Mouse (Mus musculus): ENCODE measurements around the gene 1700025G04Rik. TPM values are rescaled to one million over a fixed set of nuclear protein-coding genes. Genes with fewer than 3 reads are reported as not detected.

1700025G04Rik gene
- polyA plus RNA-seq, 1 experiment = 3.5 TPM

DNA sequence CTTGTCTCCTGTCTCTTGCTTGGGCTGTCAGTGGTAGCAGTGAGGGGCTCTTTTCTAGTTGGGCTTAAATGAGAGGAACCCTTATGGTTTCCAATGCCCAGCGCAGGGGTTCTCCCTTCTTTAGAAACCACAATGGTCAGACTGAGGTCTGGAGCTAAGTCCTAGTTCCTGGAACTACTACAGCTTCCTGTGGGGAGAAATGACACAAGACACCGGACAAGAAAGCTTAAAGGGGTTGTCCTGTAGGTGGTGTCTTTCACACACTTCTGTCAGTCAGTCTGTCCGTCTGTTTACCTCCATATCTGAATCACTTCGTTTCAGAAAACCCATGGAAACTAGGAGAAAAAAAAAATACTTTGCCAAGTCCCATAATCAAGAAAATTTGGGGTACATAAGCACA, 163.8 kb downstream of the 1700025G04Rik start:
- 38% methylated on average over 4 of the region's 4 CpGs for WGBS
- Histone ChIP-seq H3K4me3 (replicated peaks; ENCODE audit: extremely low read depth, low read depth, low read length) (no peak overlapping the region), H3K4me1 (ENCODE audit: control insufficient read depth, insufficient read depth, low read length) (peaks cover 3% of the 10 kb centered on the region)
- DNase-seq = no peak
- TF ChIP-seq CTCF (IDR thresholded peaks at IDR 0.05; ENCODE audit: insufficient read depth, low read length) = no peak
- no peak for TF ChIP-seq POLR2A (IDR thresholded peaks at IDR 0.05; ENCODE audit: borderline replicate concordance, extremely low read depth, low read depth, low read length)

DNA sequence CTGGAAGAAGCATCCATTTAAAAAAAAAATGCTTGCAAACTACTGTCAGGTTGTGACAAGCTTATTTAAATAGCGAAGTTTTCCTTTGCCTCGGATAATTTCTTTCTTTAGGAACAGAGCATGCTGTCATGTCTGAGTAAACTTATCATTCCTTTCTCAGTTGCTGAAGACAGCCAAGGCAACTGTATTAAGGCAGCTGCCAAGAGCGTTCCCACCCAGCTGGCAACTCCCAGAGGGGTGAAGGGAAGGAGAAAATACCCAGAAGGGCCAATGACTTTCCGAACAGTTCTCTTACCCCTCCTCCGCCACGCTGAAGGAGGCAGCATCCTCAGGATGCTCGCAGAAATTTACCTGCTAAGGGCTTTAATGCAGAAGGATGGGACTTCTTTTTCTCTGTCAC, 164.2 kb downstream of the 1700025G04Rik start:
- WGBS = 58% methylated on average over 7 of the region's 7 CpGs
- Histone ChIP-seq H3K4me1 (ENCODE audit: control insufficient read depth, insufficient read depth, low read length) (peaks cover 3% of the 10 kb centered on the region), H3K4me3 (replicated peaks; ENCODE audit: extremely low read depth, low read depth, low read length) (no peak overlapping the region)
- TF ChIP-seq POLR2A (IDR thresholded peaks at IDR 0.05; ENCODE audit: borderline replicate concordance, extremely low read depth, low read depth, low read length) = no peak
- no peak for TF ChIP-seq CTCF (IDR thresholded peaks at IDR 0.05; ENCODE audit: insufficient read depth, low read length)
- DNase-seq = no peak

DNA sequence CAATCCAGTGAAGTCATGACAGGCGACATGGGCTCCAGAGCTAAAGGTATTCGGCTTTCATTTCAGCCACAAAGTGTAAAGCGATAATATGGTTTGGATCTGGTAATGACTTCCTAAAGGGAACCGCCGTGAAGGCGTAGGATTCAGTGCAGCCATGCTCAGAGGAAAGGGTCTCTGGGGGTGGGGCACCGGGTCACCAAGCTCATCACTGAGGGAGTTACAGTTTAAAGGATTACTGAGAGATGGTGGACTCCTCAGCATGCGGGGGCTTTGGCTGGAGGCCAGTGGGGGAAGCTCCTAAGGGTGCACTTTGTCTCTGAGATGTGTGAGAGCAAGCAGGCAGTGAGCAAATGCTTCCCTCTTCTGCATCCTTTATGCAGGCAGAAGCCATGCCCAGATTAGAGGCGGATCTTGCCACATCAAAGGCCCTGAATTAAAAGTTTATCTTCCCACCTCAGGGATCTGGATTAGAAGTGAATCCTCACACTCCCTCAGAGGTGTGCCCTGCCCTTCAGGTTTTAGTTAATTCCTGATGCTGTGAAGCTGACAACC, 171.0 kb downstream of the 1700025G04Rik start:
- TF ChIP-seq POLR2A (IDR thresholded peaks at IDR 0.05; ENCODE audit: borderline replicate concordance, extremely low read depth, low read depth, low read length) (no peak), CTCF (IDR thresholded peaks at IDR 0.05; ENCODE audit: insufficient read depth, low read length) (no peak)
- WGBS = 87% methylated on average over 9 of the region's 9 CpGs
- DNase-seq = no peak
- Histone ChIP-seq H3K4me1 (ENCODE audit: control insufficient read depth, insufficient read depth, low read length) (no peaks in the 10 kb centered on the region), H3K4me3 (replicated peaks; ENCODE audit: extremely low read depth, low read depth, low read length) (no peak overlapping the region)

DNA sequence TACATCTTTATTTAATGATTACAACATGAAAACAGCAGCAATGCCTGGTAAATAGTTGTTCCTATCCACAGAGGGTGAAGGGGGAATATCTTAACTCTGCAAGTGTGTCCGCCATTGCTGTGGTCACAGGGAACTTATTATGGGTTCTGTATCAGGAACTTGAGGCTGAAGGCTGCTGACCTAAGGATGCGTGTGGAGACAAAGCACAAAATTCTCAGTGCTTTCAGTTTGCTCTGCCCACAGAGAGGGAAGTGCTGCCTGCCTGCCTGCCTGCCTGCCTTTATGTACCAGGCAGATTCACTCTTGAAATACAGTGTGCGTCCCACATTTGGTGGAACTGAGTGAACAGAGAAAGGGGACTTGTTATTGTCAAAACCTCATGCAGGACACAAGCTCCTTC, 172.2 kb downstream of the 1700025G04Rik start:
- 88% methylated on average over 3 of the region's 3 CpGs for WGBS
- no peak for DNase-seq
- Histone ChIP-seq H3K4me1 (ENCODE audit: control insufficient read depth, insufficient read depth, low read length) (no peaks in the 10 kb centered on the region), H3K4me3 (replicated peaks; ENCODE audit: extremely low read depth, low read depth, low read length) (no peak overlapping the region)
- TF ChIP-seq POLR2A (IDR thresholded peaks at IDR 0.05; ENCODE audit: borderline replicate concordance, extremely low read depth, low read depth, low read length) (no peak), CTCF (IDR thresholded peaks at IDR 0.05; ENCODE audit: insufficient read depth, low read length) (no peak)

DNA sequence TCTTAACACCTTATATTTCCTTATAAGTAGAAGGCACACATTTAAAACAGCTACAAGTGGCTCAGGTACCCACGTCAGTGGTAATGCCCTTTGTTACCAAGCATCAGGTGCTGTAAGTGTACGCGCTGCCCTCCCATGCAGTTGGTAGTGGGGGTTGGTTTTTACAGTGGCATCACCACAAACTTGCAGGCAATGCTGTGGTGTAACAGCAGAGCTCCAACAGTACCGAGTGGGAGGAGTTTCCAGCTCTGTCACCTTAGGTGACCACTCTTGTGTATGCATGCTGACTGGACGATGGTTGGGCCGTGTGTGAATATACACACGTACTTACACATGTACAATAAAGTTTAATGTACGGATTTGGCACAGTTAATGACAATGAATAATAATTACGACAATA, 175.4 kb downstream of the 1700025G04Rik start:
- no peak for DNase-seq
- WGBS = 89% methylated on average over 9 of the region's 9 CpGs
- Histone ChIP-seq H3K4me3 (replicated peaks; ENCODE audit: extremely low read depth, low read depth, low read length) (no peak overlapping the region), H3K4me1 (ENCODE audit: control insufficient read depth, insufficient read depth, low read length) (no peaks in the 10 kb centered on the region)
- TF ChIP-seq CTCF (IDR thresholded peaks at IDR 0.05; ENCODE audit: insufficient read depth, low read length) (no peak), POLR2A (IDR thresholded peaks at IDR 0.05; ENCODE audit: borderline replicate concordance, extremely low read depth, low read depth, low read length) (no peak)

DNA sequence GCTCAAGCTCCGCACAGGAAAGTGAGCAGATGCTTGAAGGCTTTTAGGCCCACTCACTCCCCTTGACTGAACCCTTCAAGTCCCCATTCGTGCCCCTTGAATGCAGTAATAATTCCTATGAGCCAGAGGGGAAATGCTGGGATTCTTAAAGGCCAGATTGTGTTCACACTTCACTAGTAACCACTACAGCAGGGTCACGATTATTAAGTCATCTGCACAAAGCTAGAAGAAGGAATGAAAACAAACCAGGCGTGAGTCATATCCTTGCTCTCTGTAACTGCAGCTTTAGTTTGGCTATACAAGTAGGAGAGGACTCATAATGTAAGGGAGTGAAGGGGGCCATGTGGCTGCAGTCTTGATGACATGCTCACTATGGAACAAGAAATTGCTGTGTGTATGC, 182.9 kb downstream of the 1700025G04Rik start:
- 64% methylated on average over 4 of the region's 4 CpGs for WGBS
- Histone ChIP-seq H3K4me1 (ENCODE audit: control insufficient read depth, insufficient read depth, low read length) (no peaks in the 10 kb centered on the region), H3K4me3 (replicated peaks; ENCODE audit: extremely low read depth, low read depth, low read length) (no peak overlapping the region)
- TF ChIP-seq POLR2A (IDR thresholded peaks at IDR 0.05; ENCODE audit: borderline replicate concordance, extremely low read depth, low read depth, low read length) = no peak
- TF ChIP-seq CTCF (IDR thresholded peaks at IDR 0.05; ENCODE audit: insufficient read depth, low read length) = no peak
- no peak for DNase-seq

DNA sequence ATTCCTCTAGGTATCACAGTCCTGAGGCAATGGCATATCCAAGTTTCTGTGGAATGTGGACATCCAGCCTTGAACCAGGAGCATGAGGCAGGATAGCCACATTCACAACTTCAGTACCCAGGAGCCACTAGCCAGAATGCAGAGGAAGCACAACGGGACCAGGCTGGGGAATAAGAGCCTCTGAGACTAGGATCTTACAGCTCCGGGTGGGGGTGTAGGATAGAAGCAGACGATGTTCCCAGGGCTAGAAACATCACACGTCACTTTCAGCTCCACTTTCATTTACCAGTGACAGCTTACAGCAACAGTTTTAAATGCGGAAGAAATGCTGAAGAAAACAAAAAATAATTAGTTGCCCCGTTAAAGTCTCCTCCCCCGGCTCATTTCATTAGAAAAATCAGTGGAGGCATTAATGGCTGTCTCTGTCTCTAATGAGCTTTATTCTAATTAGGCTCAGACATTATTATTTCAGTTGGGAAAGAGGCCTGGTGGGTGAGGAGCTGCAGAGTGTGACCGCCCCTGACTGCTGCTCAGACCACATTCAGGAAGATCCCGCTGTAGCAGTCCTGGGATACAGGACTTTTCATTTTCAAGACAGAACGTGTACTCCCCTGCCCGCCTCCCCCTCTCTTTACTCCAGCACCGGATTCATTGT, 189.1 kb downstream of the 1700025G04Rik start:
- no peaks in the 10 kb centered on the region for H3K4me1 ChIP-seq (ENCODE audit: control insufficient read depth, insufficient read depth, low read length)
- 84% methylated on average over 12 of the region's 12 CpGs for WGBS
- H3K4me3 ChIP-seq (replicated peaks; ENCODE audit: extremely low read depth, low read depth, low read length) = no peak overlapping the region
- no peak for DNase-seq
- no peak for TF ChIP-seq POLR2A (IDR thresholded peaks at IDR 0.05; ENCODE audit: borderline replicate concordance, extremely low read depth, low read depth, low read length)
- no peak for TF ChIP-seq CTCF (IDR thresholded peaks at IDR 0.05; ENCODE audit: insufficient read depth, low read length)

DNA sequence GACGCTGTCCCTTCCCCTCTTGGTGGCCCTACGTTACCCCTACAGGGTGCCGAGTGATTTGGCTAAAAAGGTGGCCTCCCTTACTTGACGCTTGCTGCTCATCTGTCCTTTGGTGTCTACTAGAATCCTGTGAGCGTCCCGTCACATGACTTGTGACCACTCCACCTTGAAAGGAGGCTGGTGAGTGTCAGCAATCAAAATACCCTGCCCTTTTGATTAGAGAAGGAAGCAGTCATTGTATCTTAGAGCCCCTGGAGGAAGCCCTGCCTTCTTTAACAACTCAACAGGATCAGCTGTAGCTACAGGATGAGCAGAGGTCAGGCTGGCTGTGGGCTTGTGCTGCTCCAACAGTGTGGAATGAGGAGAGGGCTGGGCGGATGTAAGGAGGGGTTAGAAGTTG, 190.0 kb downstream of the 1700025G04Rik start:
- no peak for TF ChIP-seq POLR2A (IDR thresholded peaks at IDR 0.05; ENCODE audit: borderline replicate concordance, extremely low read depth, low read depth, low read length)
- TF ChIP-seq CTCF (IDR thresholded peaks at IDR 0.05; ENCODE audit: insufficient read depth, low read length) = no peak
- WGBS = 87% methylated on average over 7 of the region's 7 CpGs
- H3K4me3 ChIP-seq (replicated peaks; ENCODE audit: extremely low read depth, low read depth, low read length) = no peak overlapping the region
- no peak for DNase-seq
- H3K4me1 ChIP-seq (ENCODE audit: control insufficient read depth, insufficient read depth, low read length) = no peaks in the 10 kb centered on the region

DNA sequence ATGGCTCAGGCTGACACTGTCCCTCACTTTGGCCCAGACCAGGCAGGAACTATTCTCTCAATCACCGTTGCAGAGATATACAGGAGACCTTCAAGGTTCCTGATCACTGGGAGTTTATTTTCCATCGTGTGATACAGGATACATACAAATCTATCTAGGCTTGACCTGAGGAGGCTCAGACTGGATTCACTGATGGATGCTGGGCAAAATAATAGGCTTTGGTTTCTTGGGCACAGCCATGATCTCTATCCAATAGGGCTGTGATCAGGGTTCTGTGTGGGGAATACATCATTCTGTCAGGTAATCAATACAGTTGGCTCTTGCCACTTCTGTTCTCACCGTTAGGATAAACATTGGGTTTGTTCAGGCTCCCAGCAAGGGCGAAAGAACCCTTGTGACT, 194.5 kb downstream of the 1700025G04Rik start:
- 75% methylated on average over 4 of the region's 4 CpGs for WGBS
- no peak for TF ChIP-seq POLR2A (IDR thresholded peaks at IDR 0.05; ENCODE audit: borderline replicate concordance, extremely low read depth, low read depth, low read length)
- no peak for TF ChIP-seq CTCF (IDR thresholded peaks at IDR 0.05; ENCODE audit: insufficient read depth, low read length)
- no peaks in the 10 kb centered on the region; the same call in none of the 2 replicates for H3K4me1 ChIP-seq (ENCODE audit: control insufficient read depth, insufficient read depth, low read length)
- H3K4me3 ChIP-seq (replicated peaks; ENCODE audit: extremely low read depth, low read depth, low read length) = no peak overlapping the region
- no peak for DNase-seq

DNA sequence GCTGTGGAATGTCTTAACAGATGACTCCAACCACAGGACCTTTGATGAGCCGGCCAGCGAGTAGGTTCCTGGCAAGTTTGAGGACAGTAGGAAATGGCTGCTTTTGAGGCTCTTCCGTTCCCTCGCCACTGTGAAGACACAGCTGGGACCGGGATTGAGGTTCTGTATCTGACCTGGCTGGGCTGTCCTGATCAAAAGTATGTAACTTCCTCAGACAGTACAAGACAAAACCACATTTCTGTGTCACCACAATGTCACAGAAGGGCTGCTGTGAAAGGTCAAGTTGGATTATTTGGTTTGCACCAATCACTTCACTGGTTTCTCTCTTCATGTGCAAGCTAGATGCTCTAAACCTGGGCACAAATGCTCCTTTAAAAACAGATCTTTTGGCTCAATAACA, 195.9 kb downstream of the 1700025G04Rik start:
- no peak for TF ChIP-seq CTCF (IDR thresholded peaks at IDR 0.05; ENCODE audit: insufficient read depth, low read length)

More for the DNA sequence above, 195.9 kb downstream of the 1700025G04Rik start:
- no peak overlapping the region for H3K4me3 ChIP-seq (replicated peaks; ENCODE audit: extremely low read depth, low read depth, low read length)
- 59% methylated on average over 5 of the region's 5 CpGs for WGBS
- no peak for DNase-seq
- no peaks in the 10 kb centered on the region; the same call in none of the 2 replicates for H3K4me1 ChIP-seq (ENCODE audit: control insufficient read depth, insufficient read depth, low read length)
